Comparison of ENCODE assay signal across 8 mouse cellular contexts in the genomic region with DNA sequence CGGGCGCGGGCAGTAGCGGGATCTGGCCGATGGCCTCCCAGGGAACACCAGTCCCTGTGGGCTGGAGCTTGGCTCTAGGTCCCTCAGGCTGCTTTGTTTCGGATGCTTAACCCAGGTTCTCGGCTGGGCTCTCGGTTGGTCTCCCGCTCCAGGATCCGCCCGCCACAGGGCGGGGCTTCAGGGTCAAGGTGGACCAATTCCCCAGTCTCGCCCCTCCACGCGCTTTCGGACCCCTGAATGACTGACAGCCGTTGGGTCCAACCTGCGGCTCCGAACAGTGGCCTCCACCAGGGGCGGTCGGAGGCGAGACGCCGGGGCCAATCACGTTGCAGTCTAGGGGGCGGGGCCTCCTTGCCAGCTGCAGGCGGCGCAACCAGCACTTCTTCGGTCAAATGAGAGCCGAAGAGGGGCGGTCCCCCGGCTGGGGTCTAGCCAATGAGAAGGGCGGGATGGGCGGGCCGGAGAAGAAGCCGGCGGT. TPM values are rescaled to one million over a fixed set of nuclear protein-coding genes. Genes with fewer than 3 reads are reported as not detected.
DNase-seq lines count a peak whose midpoint lies in the region; ATAC-seq lines count a peak whose summit lies in the region.

No protein-coding gene starts in this region.

- H3K4me3 ChIP-seq in brown adipose tissue, adult 24 weeks (ENCODE audit: insufficient read depth, low read depth, low read length), result peak overlapping the region; percentile 90
- peak overlapping the region; percentile 95 for H3K4me3 ChIP-seq in heart, embryonic 13.5 days
- H3K4me3 ChIP-seq in liver, embryonic 12.5 days, result peak overlapping the region; percentile 87
- peak overlapping the region; percentile 94 for H3K4me3 ChIP-seq in stomach, embryonic 15.5 days (replicated peaks)

- DNase-seq in CD4-positive, CD25-positive, alpha-beta regulatory T cell, adult 2 months (ENCODE audit: low read depth, low spot score), result peak; percentile 97
- DNase-seq in fat pad, adult 2 months (ENCODE audit: extremely low read depth, low read depth, low spot score), result peak; percentile 76
- DNase-seq in kidney, postnatal 10 days, result peak; percentile 100
- DNase-seq in natural killer cell, adult 2 months (ENCODE audit: low spot score in 2 of 2), result peak; percentile 97 to 98

- H3K9ac ChIP-seq in heart, embryonic 13.5 days, result peak overlapping the region; percentile 90
- H3K9ac ChIP-seq in liver, embryonic 12.5 days, result peak overlapping the region; percentile 84
- H3K9ac ChIP-seq in stomach, embryonic 15.5 days, result peak overlapping the region; percentile 32; the same call in 1 of the 2 replicates

- H3K36me3 ChIP-seq in heart, embryonic 13.5 days, result no peaks in the 10 kb centered on the region
- H3K36me3 ChIP-seq in liver, embryonic 12.5 days, result no peaks in the 10 kb centered on the region
- H3K36me3 ChIP-seq in stomach, embryonic 15.5 days, result no peaks in the 10 kb centered on the region

- no peaks in the 10 kb centered on the region for H3K9me3 ChIP-seq in heart, embryonic 13.5 days
- H3K9me3 ChIP-seq in liver, embryonic 12.5 days (replicated peaks), result no peaks in the 10 kb centered on the region
- no peaks in the 10 kb centered on the region for H3K9me3 ChIP-seq in stomach, embryonic 15.5 days

- H3K4me1 ChIP-seq in brown adipose tissue, adult 24 weeks (ENCODE audit: control insufficient read depth, insufficient read depth, insufficient read length, low read length), result 0 out of 2 replicates have a peak, but pooled peaks cover 2% of the 10 kb centered on the region
- peaks cover 13% of the 10 kb centered on the region for H3K4me1 ChIP-seq in heart, embryonic 13.5 days
- H3K4me1 ChIP-seq in liver, embryonic 12.5 days, result peaks cover 32% of the 10 kb centered on the region
- peaks cover 4% of the 10 kb centered on the region; the same call in 1 of the 2 replicates for H3K4me1 ChIP-seq in stomach, embryonic 15.5 days

- H3K27me3 ChIP-seq in heart, embryonic 13.5 days (replicated peaks), result no peaks in the 10 kb centered on the region
- peaks cover 7% of the 10 kb centered on the region; the same call in 1 of the 2 replicates for H3K27me3 ChIP-seq in liver, embryonic 12.5 days (replicated peaks)
- H3K27me3 ChIP-seq in stomach, embryonic 15.5 days (replicated peaks), result no peaks in the 10 kb centered on the region

- WGBS in heart, embryonic 13.5 days, result under 1% methylated on average over 36 of the region's 37 CpGs
- under 1% methylated on average over 37 of the region's 37 CpGs for WGBS in liver, embryonic 12.5 days (ENCODE audit: insufficient replicate concordance)
- WGBS in stomach, embryonic 15.5 days, result under 1% methylated on average over 37 of the region's 37 CpGs

- H3K4me2 ChIP-seq in heart, embryonic 13.5 days, result peak overlapping the region; percentile 99
- H3K4me2 ChIP-seq in liver, embryonic 12.5 days, result peak overlapping the region; percentile 100
- H3K4me2 ChIP-seq in stomach, embryonic 15.5 days, result peak overlapping the region; percentile 97

- ATAC-seq in heart, embryonic 13.5 days (ENCODE audit: extremely low read depth, insufficient number of reproducible peaks, low FRiP score, low TSS enrichment), result peak; percentile 95
- peak; percentile 94 for ATAC-seq in liver, embryonic 12.5 days
- ATAC-seq in stomach, embryonic 15.5 days (ENCODE audit: insufficient read depth, low FRiP score, low read depth), result peak; percentile 97

- H3K27ac ChIP-seq in brown adipose tissue, adult 24 weeks (replicated peaks; ENCODE audit: low read depth, low read length), result no peak overlapping the region
- peak overlapping the region; percentile 95 for H3K27ac ChIP-seq in heart, embryonic 13.5 days (replicated peaks)
- peak overlapping the region; percentile 76; the same call in 1 of the 2 replicates for H3K27ac ChIP-seq in liver, embryonic 12.5 days
- peak overlapping the region; percentile 93 for H3K27ac ChIP-seq in stomach, embryonic 15.5 days

RNA-seq across cellular contexts. Expression of a gene that starts 9.8 kb away (rescaled TPM):
- 14.7 and 19.3 TPM in 2 replicates for polyA plus RNA-seq in brown adipose tissue, adult 24 weeks (2012; ENCODE audit: insufficient read depth, insufficient read length, missing spikeins)
- 15.2 and 15.7 TPM in 2 replicates for polyA plus RNA-seq in heart, embryonic 13.5 days (2015; fragmentation: Nextera tagmentation; extraction: Ambion mirVana)
- 5.5 and 6.4 TPM in 2 replicates for polyA plus RNA-seq in liver, embryonic 12.5 days (2016; fragmentation: Nextera tagmentation; extraction: Ambion mirVana)
- polyA plus RNA-seq in stomach, embryonic 15.5 days (2015; fragmentation: Nextera tagmentation; extraction: Ambion mirVana), result 19.1 and 21.6 TPM in 2 replicates

Comparison
In these comparisons a context has a peak if more than half of its experiments do, and no peak if none do; other contexts are left out.
1. H3K9ac ChIP-seq: peak in every context shown above with its lines; median percentile 90 in heart, embryonic 13.5 days; 84 in liver, embryonic 12.5 days; 32 in stomach, embryonic 15.5 days.